Mouse (Mus musculus): ENCODE data around the gene Jak2. TPM values are rescaled to one million over a fixed set of nuclear protein-coding genes. Genes with fewer than 3 reads are reported as not detected.

Gene Jak2
- 17.7 TPM for polyA plus RNA-seq (2014; fragmentation: Illumina TruSeq; extraction: RNeasy Lipid Tissue Mini Kit (QIAGEN cat#74804); ENCODE audit: low read depth, low replicate concordance)

GRCm38 (mm10) chr19:29251191-29251957 lies at the start of gene Jak2:
Gene Jak2 (plus strand): TSS chr19:29251828.

GRCm38 (mm10) chr19:29325053-29325851 lies 73.6 kb downstream of the Jak2 start, which contains the start of gene Insl6:
Gene Insl6 (minus strand): TSS chr19:29325356.

GRCm38 (mm10) chr19:29334068-29334745 lies 82.6 kb downstream of the Jak2 start, which contains the start of gene Rln1:
Gene Rln1 (minus strand): TSS chr19:29334670.

Other genes with a start within 250 kb of the Jak2 start
- 507 TPM for gene Ak3, start 203.9 kb upstream of the Jak2 start, polyA plus RNA-seq (2014; fragmentation: Illumina TruSeq; extraction: RNeasy Lipid Tissue Mini Kit (QIAGEN cat#74804); ENCODE audit: low read depth, low replicate concordance)
- gene Rcl1, start 150.5 kb upstream of the Jak2 start, polyA plus RNA-seq (2014; fragmentation: Illumina TruSeq; extraction: RNeasy Lipid Tissue Mini Kit (QIAGEN cat#74804); ENCODE audit: low read depth, low replicate concordance): 29.2 TPM
- 0.87 TPM for gene Insl6, start 73.5 kb downstream of the Jak2 start, polyA plus RNA-seq (2014; fragmentation: Illumina TruSeq; extraction: RNeasy Lipid Tissue Mini Kit (QIAGEN cat#74804); ENCODE audit: low read depth, low replicate concordance)
- not detected for gene Rln1, start 82.8 kb downstream of the Jak2 start, polyA plus RNA-seq (2014; fragmentation: Illumina TruSeq; extraction: RNeasy Lipid Tissue Mini Kit (QIAGEN cat#74804); ENCODE audit: low read depth, low replicate concordance)
- 24.5 TPM for gene Plgrkt, start 115.6 kb downstream of the Jak2 start, polyA plus RNA-seq (2014; fragmentation: Illumina TruSeq; extraction: RNeasy Lipid Tissue Mini Kit (QIAGEN cat#74804); ENCODE audit: low read depth, low replicate concordance)
- gene Cd274, start 115.6 kb downstream of the Jak2 start, polyA plus RNA-seq (2014; fragmentation: Illumina TruSeq; extraction: RNeasy Lipid Tissue Mini Kit (QIAGEN cat#74804); ENCODE audit: low read depth, low replicate concordance): 3.0 TPM
- gene Pdcd1lg2, start 159.1 kb downstream of the Jak2 start, polyA plus RNA-seq (2014; fragmentation: Illumina TruSeq; extraction: RNeasy Lipid Tissue Mini Kit (QIAGEN cat#74804); ENCODE audit: low read depth, low replicate concordance): not detected

Data from liver, adult 10 weeks (tissue).